Mouse (Mus musculus): ENCODE results near the gene Kcnk18.

Gene Kcnk18

GRCm38 (mm10) chr19:59218991-59219390, at the start of gene Kcnk18:
Gene Kcnk18, plus strand, starts transcription at chr19:59219214.
- no peak for DNase-seq (ENCODE audit: low spot score)

GRCm38 (mm10) chr19:59169936-59170765, 48.9 kb upstream of the Kcnk18 start, which contains the start of gene Vax1:
Gene Vax1, minus strand, starts transcription at chr19:59170056.
- peak; percentile 64 for DNase-seq (ENCODE audit: low spot score)

GRCm38 (mm10) chr19:59170766-59171095, 48.3 kb upstream of the Kcnk18 start:
- no peak for DNase-seq (ENCODE audit: low spot score)

GRCm38 (mm10) chr19:59171151-59171870, 47.7 kb upstream of the Kcnk18 start:
- DNase-seq (ENCODE audit: low spot score) = peak; percentile 44

GRCm38 (mm10) chr19:59171871-59172245, 47.2 kb upstream of the Kcnk18 start:
- DNase-seq (ENCODE audit: low spot score) = no peak

DNA sequence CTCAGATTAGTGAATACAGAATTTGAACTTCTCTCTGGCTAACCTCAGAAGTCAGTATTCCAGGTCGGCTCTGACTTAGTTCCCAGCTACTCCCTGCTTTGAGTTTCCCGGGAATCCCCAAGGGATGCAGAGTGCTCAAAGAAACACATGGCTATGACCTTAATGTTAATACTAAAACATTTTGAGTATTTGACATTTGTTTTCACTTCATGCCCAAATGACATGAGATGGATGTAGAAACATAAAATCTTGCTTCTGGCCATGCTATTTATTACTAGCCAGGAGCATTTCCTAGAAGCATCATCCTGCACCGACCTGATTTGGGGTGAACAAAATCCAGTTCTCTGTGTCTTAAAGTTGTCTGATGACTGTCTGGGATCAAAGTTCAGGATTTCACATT, 46.2 kb upstream of the Kcnk18 start:
- no peak for DNase-seq (ENCODE audit: low spot score)

GRCm38 (mm10) chr19:59173341-59174015, 45.5 kb upstream of the Kcnk18 start:
- no peak for DNase-seq (ENCODE audit: low spot score)

GRCm38 (mm10) chr19:59184000-59184399, 35.0 kb upstream of the Kcnk18 start:
- DNase-seq (ENCODE audit: low spot score) = no peak

DNA sequence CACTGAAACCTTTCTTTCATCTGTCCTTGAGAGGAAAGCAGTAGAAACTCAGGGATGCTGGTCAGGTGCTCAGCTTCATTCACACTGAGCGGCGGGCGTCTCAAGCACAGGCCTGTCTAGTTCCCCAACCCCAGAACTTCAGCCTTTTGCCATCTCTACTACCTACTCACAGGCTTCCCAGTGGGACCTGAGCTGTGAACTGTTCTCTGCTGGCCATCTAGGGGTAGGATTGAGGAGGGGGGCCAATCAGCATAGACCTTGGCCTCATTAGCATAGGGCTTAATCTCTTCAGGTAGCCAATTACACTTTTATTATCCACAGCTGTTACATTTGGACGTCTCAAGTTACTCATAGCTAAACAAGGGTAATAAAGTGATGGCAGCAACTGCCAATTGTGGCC, 30.0 kb upstream of the Kcnk18 start:
- DNase-seq (ENCODE audit: low spot score) = no peak

- DNase-seq (ENCODE audit: low spot score) = no peak
Observed at GRCm38 (mm10) chr19:59190431-59191122, 28.4 kb upstream of the Kcnk18 start.

DNA sequence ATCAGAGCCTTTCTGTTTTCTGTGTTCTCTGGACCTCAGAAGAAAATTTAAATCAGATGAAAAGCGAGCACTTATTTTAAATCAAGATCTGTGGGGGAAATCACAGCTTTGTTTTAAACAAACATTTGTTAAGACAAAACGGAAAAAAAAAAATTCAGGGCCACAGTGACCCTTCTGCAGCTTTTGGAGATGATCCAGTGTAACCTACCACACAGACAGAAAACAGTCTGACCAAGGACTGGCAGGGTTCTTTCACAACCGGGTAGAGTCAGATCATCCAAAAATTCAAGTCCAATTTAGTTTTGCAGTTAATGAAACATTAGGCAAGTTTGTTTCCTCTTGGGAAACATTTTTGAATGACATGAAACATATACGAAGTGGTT, 27.9 kb upstream of the Kcnk18 start:
- DNase-seq (ENCODE audit: low spot score) = no peak

DNA sequence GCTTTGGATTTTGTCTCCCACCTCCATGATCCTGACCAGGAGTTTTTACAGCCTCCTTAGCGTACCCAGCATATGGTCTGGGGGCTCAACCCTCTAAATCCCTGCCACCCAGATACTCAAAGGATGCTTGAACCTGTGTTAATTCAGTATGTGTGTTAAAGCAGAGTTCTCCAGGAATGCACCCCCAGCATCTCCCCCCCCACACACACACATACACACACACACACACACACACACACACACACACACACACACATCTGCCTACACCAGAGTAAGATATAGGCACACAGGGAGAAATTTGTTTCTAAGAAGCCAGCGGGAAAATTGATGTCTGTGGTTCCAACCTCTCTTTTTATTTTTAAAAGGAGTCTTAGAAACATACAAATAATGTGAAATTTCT, 26.5 kb upstream of the Kcnk18 start:
- no peak for DNase-seq (ENCODE audit: low spot score)

- no peak for DNase-seq (ENCODE audit: low spot score)
Observed at GRCm38 (mm10) chr19:59193456-59193855, 25.6 kb upstream of the Kcnk18 start.

GRCm38 (mm10) chr19:59193986-59194820, 24.8 kb upstream of the Kcnk18 start:
- DNase-seq (ENCODE audit: low spot score) = no peak

GRCm38 (mm10) chr19:59195181-59195770, 23.7 kb upstream of the Kcnk18 start:
- no peak for DNase-seq (ENCODE audit: low spot score)

DNA sequence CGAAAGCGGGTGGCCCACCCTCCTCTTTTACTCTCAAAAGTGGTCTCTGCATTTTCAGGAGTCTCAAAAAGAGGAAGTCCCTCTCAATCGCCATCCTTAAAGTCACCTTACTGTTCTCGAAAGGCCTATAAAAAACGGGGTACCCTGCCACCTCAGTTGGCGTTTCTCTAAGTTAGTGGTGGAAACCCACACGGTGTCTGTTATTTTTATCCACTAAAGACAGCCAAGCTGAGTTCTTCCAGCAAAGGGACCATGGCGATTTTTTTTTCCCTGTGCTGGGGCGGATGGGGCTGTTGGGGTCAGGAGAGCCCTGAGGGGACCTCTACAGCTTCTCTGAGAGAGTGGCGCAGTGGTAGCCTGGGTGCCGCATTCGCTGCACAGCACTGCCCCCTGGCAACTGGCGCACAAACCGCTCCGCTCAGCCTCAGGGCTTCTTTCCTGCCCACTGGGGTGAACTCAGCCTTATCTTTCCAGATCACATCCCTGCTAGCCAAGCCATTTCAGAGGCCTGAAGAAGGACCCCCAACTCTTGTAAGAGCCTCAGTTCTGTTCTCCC, 22.8 kb upstream of the Kcnk18 start:
- DNase-seq (ENCODE audit: low spot score) = peak; percentile 83

- DNase-seq (ENCODE audit: low spot score) = peak; percentile 75
Observed at GRCm38 (mm10) chr19:59198161-59198560, 20.9 kb upstream of the Kcnk18 start.

DNA sequence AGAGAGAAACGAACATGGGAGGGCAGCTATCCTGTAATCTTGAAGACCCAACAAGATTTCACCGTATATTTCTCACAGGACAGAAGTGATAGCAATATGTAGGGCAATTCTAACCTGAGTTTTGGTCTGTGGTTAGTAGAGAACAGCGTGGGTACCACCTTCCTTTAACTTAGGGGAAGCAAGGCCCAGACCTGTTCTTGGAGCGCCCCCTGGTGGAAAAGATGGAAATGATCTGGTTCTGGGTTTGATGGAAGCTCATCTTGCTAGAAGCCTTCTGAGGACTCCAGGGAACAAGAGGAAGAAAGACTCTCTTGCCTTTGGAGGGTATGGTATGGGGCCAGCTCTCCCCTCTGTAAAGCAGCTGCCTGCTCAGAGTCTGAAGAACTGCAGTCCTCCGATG, 10.5 kb upstream of the Kcnk18 start:
- peak; percentile 63 for DNase-seq (ENCODE audit: low spot score)

DNA sequence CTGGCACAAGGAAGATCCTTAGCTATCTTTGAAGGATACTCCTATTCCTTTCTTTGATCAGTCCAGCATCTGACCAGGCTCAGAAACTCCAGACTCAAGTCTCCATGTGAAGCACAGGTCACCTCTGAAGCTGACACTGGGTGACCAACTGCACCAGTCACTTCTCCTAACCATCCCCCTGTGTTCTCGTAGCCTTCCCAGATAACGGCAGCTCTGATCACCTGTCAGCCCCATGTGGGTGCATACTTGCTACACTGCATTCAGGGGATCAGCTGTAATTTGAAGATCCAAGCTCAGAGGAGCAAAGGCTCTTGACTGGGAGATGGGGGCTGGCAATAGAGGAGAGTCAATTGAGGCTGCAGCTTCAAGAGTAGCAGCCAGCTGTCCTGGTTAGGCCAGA, 10.0 kb upstream of the Kcnk18 start:
- DNase-seq (ENCODE audit: low spot score) = no peak

GRCm38 (mm10) chr19:59216891-59217290, 2.1 kb upstream of the Kcnk18 start:
- no peak for DNase-seq (ENCODE audit: low spot score)

DNA sequence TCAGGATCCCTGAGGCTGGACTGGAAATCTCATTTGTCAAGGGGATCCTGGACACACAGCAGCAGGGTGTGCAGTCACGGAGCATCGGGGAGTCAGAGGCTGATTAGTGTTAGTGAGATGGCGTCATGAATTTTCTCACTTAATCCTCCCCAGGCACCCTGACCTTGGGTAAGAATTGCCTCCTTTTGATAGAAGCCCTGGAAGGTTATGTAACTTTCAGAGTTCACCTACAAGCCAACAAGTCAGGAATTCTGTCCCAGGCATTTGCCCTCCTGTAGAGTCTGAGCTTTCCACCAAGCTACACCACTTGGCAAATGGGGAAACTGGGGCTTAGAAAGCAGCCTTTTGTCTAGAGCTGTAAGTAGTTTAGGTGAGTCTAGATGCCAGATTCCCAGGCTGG, 2.1 kb downstream of the Kcnk18 start:
- no peak for DNase-seq (ENCODE audit: low spot score)

All from embryo, embryonic 10 days (tissue).